Mouse (Mus musculus) kidney, embryonic 14.5 days (tissue): ENCODE measurements around the gene Emp2. TPM values are rescaled to one million over a fixed set of nuclear protein-coding genes. Genes with fewer than 3 reads are reported as not detected.

Source experiments
- ATAC-seq: fragments of 200-750 bp; cut with Nextera tagmentation; 2 replicates; pipeline ENCODE4 v1.8.0; 2017; ENCODE audit warnings: moderate number of reproducible peaks, mild to moderate bottlenecking, moderate TSS enrichment, moderate library complexity; ENCODE audit not compliant: low FRiP score, low TSS enrichment
- H3K27ac ChIP-seq: fragments of 300-500 bp; sonication (generic); 2 replicates; pipeline ENCODE4 v1.5.1; 2014; ENCODE audit warnings: low read depth, mild to moderate bottlenecking, low read length, moderate library complexity, mixed read lengths
- H3K27me3 ChIP-seq: fragments of 300-500 bp; sonication (generic); 2 replicates; pipeline ENCODE4 v1.6.1; 2014; ENCODE audit warnings: mild to moderate bottlenecking, low read length; ENCODE audit not compliant: control insufficient read depth, insufficient read depth
- H3K36me3 ChIP-seq: fragments of 300-500 bp; sonication (generic); 2 replicates; pipeline ENCODE4 v1.6.1; 2014; ENCODE audit warnings: low read length, mixed read lengths; ENCODE audit not compliant: control insufficient read depth, insufficient read depth
- H3K4me1 ChIP-seq: fragments of 300-500 bp; sonication (generic); 2 replicates; pipeline ENCODE4 v1.6.1; 2014; ENCODE audit warnings: low read length, mixed read lengths; ENCODE audit not compliant: control insufficient read depth, insufficient read depth
- H3K4me2 ChIP-seq: fragments of 300-500 bp; sonication (generic); replicated peaks from 2 replicates; pipeline ENCODE4 v1.6.1; 2014; ENCODE audit warnings: low read depth, mild to moderate bottlenecking, low read length
- H3K4me3 ChIP-seq: fragments of 300-500 bp; sonication (generic); 2 replicates; pipeline ENCODE4 v1.5.1; 2014; ENCODE audit warnings: mild to moderate bottlenecking, low read length
- H3K9ac ChIP-seq: fragments of 300-500 bp; sonication (generic); 2 replicates; pipeline ENCODE4 v1.6.1; 2014; ENCODE audit warnings: low read depth, mild to moderate bottlenecking, low read length, moderate library complexity
- H3K9me3 ChIP-seq: fragments of 300-500 bp; sonication (generic); 2 replicates; pipeline ENCODE4 v1.6.1; 2016; ENCODE audit warnings: low read length; ENCODE audit not compliant: control insufficient read depth
- WGBS: fragments of 180-500 bp; shearing (Covaris S2); extraction: QIAGEN DNeasy Blood & Tissue Kit; methylation state at CpG from one replicate; pipeline ENCODE4 v1.1.7; 2014; 5-methylcytosine and 5-hydroxymethylcytosine counted together
- polyA plus RNA-seq: library from polyadenylated mRNA; unstranded; fragments of >200 nt; fragmentation: Nextera tagmentation; extraction: Ambion mirVana; gene quantifications from 2 replicates; pipeline ENCODE4 v1.2.1, GENCODE M21; 2014

Emp2 gene
- polyA plus RNA-seq, 1 experiment from 2014 or later = 14.7 TPM

- Histone ChIP-seq H3K36me3 (no peaks in the 10 kb centered on the region), H3K9ac (no peak overlapping the region), H3K9me3 (no peaks in the 10 kb centered on the region), H3K27ac (peak overlapping the region; percentile 75), H3K4me2 (no peak overlapping the region), H3K4me1 (0 out of 2 replicates have a peak, but pooled peaks cover 5% of the 10 kb centered on the region), H3K4me3 (no peak overlapping the region), H3K27me3 (no peaks in the 10 kb centered on the region)
- WGBS = 48% methylated on average over 13 of the region's 13 CpGs
- peak; percentile 77 for ATAC-seq
Observed at GRCm38 (mm10) chr16:10327563-10328333, 14.0 kb upstream of the Emp2 start.

- no peaks in the 10 kb centered on the region for H3K9me3 ChIP-seq
- ATAC-seq = no peak
- 52% methylated on average over 17 of the region's 17 CpGs for WGBS
- H3K4me1 ChIP-seq = no peaks in the 10 kb centered on the region
- no peak overlapping the region for H3K4me3 ChIP-seq
- no peak overlapping the region for H3K27ac ChIP-seq
- H3K27me3 ChIP-seq = 0 out of 2 replicates have a peak, but pooled peaks cover 2% of the 10 kb centered on the region
- no peak overlapping the region for H3K9ac ChIP-seq
- no peak overlapping the region for H3K4me2 ChIP-seq
- no peaks in the 10 kb centered on the region for H3K36me3 ChIP-seq
Observed at GRCm38 (mm10) chr16:10319914-10320569, 6.3 kb upstream of the Emp2 start.

GRCm38 (mm10) chr16:10317197-10317544 lies 3.4 kb upstream of the Emp2 start:
- no peak overlapping the region for H3K4me3 ChIP-seq
- 0 out of 2 replicates have a peak, but pooled peaks cover 2% of the 10 kb centered on the region for H3K27me3 ChIP-seq
- no peak overlapping the region for H3K4me2 ChIP-seq
- no peaks in the 10 kb centered on the region for H3K4me1 ChIP-seq
- WGBS = 54% methylated on average over 4 of the region's 4 CpGs
- H3K9me3 ChIP-seq = no peaks in the 10 kb centered on the region
- no peaks in the 10 kb centered on the region for H3K36me3 ChIP-seq
- H3K9ac ChIP-seq = no peak overlapping the region
- no peak for ATAC-seq
- no peak overlapping the region for H3K27ac ChIP-seq

GRCm38 (mm10) chr16:10316493-10317196 lies 2.9 kb upstream of the Emp2 start:
- Histone ChIP-seq H3K4me2 (no peak overlapping the region), H3K27me3 (0 out of 2 replicates have a peak, but pooled peaks cover 2% of the 10 kb centered on the region), H3K4me3 (no peak overlapping the region), H3K36me3 (no peaks in the 10 kb centered on the region), H3K9me3 (no peaks in the 10 kb centered on the region), H3K27ac (no peak overlapping the region), H3K9ac (no peak overlapping the region), H3K4me1 (no peaks in the 10 kb centered on the region)
- ATAC-seq = no peak
- WGBS = 88% methylated on average over 10 of the region's 10 CpGs

- H3K9ac ChIP-seq = peak overlapping the region; percentile 51
- H3K36me3 ChIP-seq = no peaks in the 10 kb centered on the region
- no peak overlapping the region for H3K27ac ChIP-seq
- H3K4me1 ChIP-seq = no peaks in the 10 kb centered on the region
- peak overlapping the region; percentile 72 for H3K4me2 ChIP-seq
- 0 out of 2 replicates have a peak, but pooled peaks cover 2% of the 10 kb centered on the region for H3K27me3 ChIP-seq
- H3K9me3 ChIP-seq = no peaks in the 10 kb centered on the region
- WGBS = 8% methylated on average over 15 of the region's 15 CpGs
- H3K4me3 ChIP-seq = peak overlapping the region; percentile 43
- peak; percentile 75 for ATAC-seq
Observed at GRCm38 (mm10) chr16:10313226-10313625, 542 bp downstream of the Emp2 start.

GRCm38 (mm10) chr16:10311989-10312388 lies 1.8 kb downstream of the Emp2 start:
- WGBS = 70% methylated on average over 4 of the region's 4 CpGs
- H3K36me3 ChIP-seq = no peaks in the 10 kb centered on the region
- no peak overlapping the region for H3K4me3 ChIP-seq
- H3K4me1 ChIP-seq = no peaks in the 10 kb centered on the region
- no peak overlapping the region for H3K4me2 ChIP-seq
- H3K9ac ChIP-seq = no peak overlapping the region
- H3K27ac ChIP-seq = no peak overlapping the region
- H3K9me3 ChIP-seq = no peaks in the 10 kb centered on the region
- H3K27me3 ChIP-seq = 0 out of 2 replicates have a peak, but pooled peaks cover 2% of the 10 kb centered on the region
- ATAC-seq = no peak

- Histone ChIP-seq H3K9ac (no peak overlapping the region), H3K27ac (no peak overlapping the region), H3K4me3 (no peak overlapping the region), H3K9me3 (no peaks in the 10 kb centered on the region), H3K36me3 (no peaks in the 10 kb centered on the region), H3K4me2 (no peak overlapping the region), H3K4me1 (no peaks in the 10 kb centered on the region), H3K27me3 (0 out of 2 replicates have a peak, but pooled peaks cover 2% of the 10 kb centered on the region)
- ATAC-seq = no peak
- WGBS = 53% methylated on average over 3 of the region's 3 CpGs
Observed at GRCm38 (mm10) chr16:10311086-10311485, 2.7 kb downstream of the Emp2 start.

GRCm38 (mm10) chr16:10310507-10310906 lies 3.3 kb downstream of the Emp2 start:
- H3K9ac ChIP-seq = no peak overlapping the region
- no peak overlapping the region for H3K27ac ChIP-seq
- 81% methylated on average over 5 of the region's 5 CpGs for WGBS
- ATAC-seq = no peak
- 0 out of 2 replicates have a peak, but pooled peaks cover 2% of the 10 kb centered on the region for H3K27me3 ChIP-seq
- H3K36me3 ChIP-seq = no peaks in the 10 kb centered on the region
- H3K4me2 ChIP-seq = no peak overlapping the region
- H3K9me3 ChIP-seq = no peaks in the 10 kb centered on the region
- H3K4me3 ChIP-seq = no peak overlapping the region
- H3K4me1 ChIP-seq = no peaks in the 10 kb centered on the region
